24 mouse cellular contexts compared by ENCODE assay signal in genomic region chr3:134295217-134295616, GRCm38 (mm10). TPM values are rescaled to one million over a fixed set of nuclear protein-coding genes. Genes with fewer than 3 reads are reported as not detected.
DNase-seq lines count a peak whose midpoint lies in the region; ATAC-seq and TF ChIP-seq lines count a peak whose summit lies in the region.
"Had no signal": no experiment of that assay in that cellular context is flagged by ENCODE, and none has a peak within 500 bp of the region (broad histone marks: within the 10 kb centered on the region; RNA-seq: fewer than 3 reads in every experiment).

No protein-coding gene starts in this region.

- H3K9ac ChIP-seq in neural tube, embryonic 15.5 days (replicated peaks), result no peak overlapping the region
- H3K9ac ChIP-seq in forebrain, embryonic 14.5 days (ENCODE audit: low read length), result no peak overlapping the region
- H3K9ac ChIP-seq in midbrain, embryonic 11.5 days (ENCODE audit: low read length), result no peak overlapping the region
- no peak overlapping the region for H3K9ac ChIP-seq in midbrain, postnatal 0 days (replicated peaks; ENCODE audit: low read length, poor library complexity, severe bottlenecking)
- H3K9ac ChIP-seq: embryonic facial prominence, embryonic 13.5 days; liver, embryonic 13.5 days; stomach, embryonic 15.5 days had no signal

- H3K27ac ChIP-seq in neural tube, embryonic 15.5 days (replicated peaks), result no peak overlapping the region
- no peak overlapping the region for H3K27ac ChIP-seq in forebrain, embryonic 14.5 days (ENCODE audit: low read depth, low read length)
- no peak overlapping the region; the same call in 1 of the 2 replicates for H3K27ac ChIP-seq in midbrain, embryonic 11.5 days (ENCODE audit: low read depth, low read length)
- H3K27ac ChIP-seq in midbrain, postnatal 0 days (ENCODE audit: low read depth, low read length), result 0 out of 2 replicates have a peak overlapping the region, but pooled peaks have one; percentile 55
- H3K27ac ChIP-seq: embryonic facial prominence, embryonic 13.5 days; gastrocnemius, adult 2 months; heart, embryonic 10.5 days; liver, embryonic 13.5 days; stomach, embryonic 15.5 days had no signal

- H3K4me3 ChIP-seq in neural tube, embryonic 15.5 days (replicated peaks), result no peak overlapping the region
- no peak overlapping the region for H3K4me3 ChIP-seq in forebrain, embryonic 14.5 days (ENCODE audit: low read depth, low read length)
- H3K4me3 ChIP-seq in midbrain, embryonic 11.5 days (ENCODE audit: low read depth, low read length), result no peak overlapping the region
- no peak overlapping the region for H3K4me3 ChIP-seq in midbrain, postnatal 0 days (ENCODE audit: low read depth, low read length)
- H3K4me3 ChIP-seq: embryonic facial prominence, embryonic 13.5 days; erythroblast, embryonic 14.5 days; gastrocnemius, adult 2 months; heart, embryonic 10.5 days; liver, embryonic 13.5 days; stomach, embryonic 15.5 days had no signal

- 49% methylated on average over 6 of the region's 6 CpGs for WGBS in neural tube, embryonic 15.5 days
- 9% methylated on average over 6 of the region's 6 CpGs for WGBS in forebrain, embryonic 14.5 days
- 54% methylated on average over 6 of the region's 6 CpGs for WGBS in midbrain, embryonic 11.5 days
- WGBS in midbrain, postnatal 0 days, result 24% methylated on average over 6 of the region's 6 CpGs

- H3K36me3 ChIP-seq in neural tube, embryonic 15.5 days, result no peaks in the 10 kb centered on the region
- H3K36me3 ChIP-seq in forebrain, embryonic 14.5 days (ENCODE audit: control insufficient read depth, insufficient read depth, low read length), result no peaks in the 10 kb centered on the region
- H3K36me3 ChIP-seq in midbrain, embryonic 11.5 days (ENCODE audit: control insufficient read depth, insufficient read depth, low read length), result no peaks in the 10 kb centered on the region
- H3K36me3 ChIP-seq in midbrain, postnatal 0 days (ENCODE audit: insufficient read depth, low read length), result no peaks in the 10 kb centered on the region
- H3K36me3 ChIP-seq: embryonic facial prominence, embryonic 13.5 days; heart, embryonic 10.5 days; liver, embryonic 13.5 days; stomach, embryonic 15.5 days had no signal

- no peaks in the 10 kb centered on the region for H3K9me3 ChIP-seq in neural tube, embryonic 15.5 days (replicated peaks)
- H3K9me3 ChIP-seq in forebrain, embryonic 14.5 days (replicated peaks; ENCODE audit: control insufficient read depth, low read length), result no peaks in the 10 kb centered on the region
- no peaks in the 10 kb centered on the region for H3K9me3 ChIP-seq in midbrain, embryonic 11.5 days (ENCODE audit: control insufficient read depth, low read length)
- H3K9me3 ChIP-seq in midbrain, postnatal 0 days (ENCODE audit: low read length), result no peaks in the 10 kb centered on the region
- H3K9me3 ChIP-seq: embryonic facial prominence, embryonic 13.5 days; heart, embryonic 10.5 days; liver, embryonic 13.5 days; stomach, embryonic 15.5 days had no signal

- no peak for TF ChIP-seq CTCF in midbrain, postnatal 0 days (IDR thresholded peaks at IDR 0.05)

- no peak for DNase-seq in neural tube, embryonic 10.5 days (ENCODE audit: extremely low spot score, low spot score)
- DNase-seq in forebrain, embryonic 14.5 days (ENCODE audit: low spot score), result peak; percentile 58
- DNase-seq in midbrain, embryonic 11.5 days (ENCODE audit: low spot score, missing footprints), result peak; percentile 82
- DNase-seq in midbrain, postnatal 0 days (ENCODE audit: low spot score), result peak; percentile 13
- no peak for DNase-seq in urinary bladder, postnatal 10 days (ENCODE audit: low spot score)
- DNase-seq in adrenal gland, adult 2 months, result no peak
- DNase-seq in layer of hippocampus, postnatal 10 days (ENCODE audit: low spot score in 2 of 2), result no peak
- DNase-seq: cerebellum, adult 2 months; cerebellum, postnatal 25 days; gastrocnemius, adult 2 months; kidney, postnatal 36 days; liver, embryonic 13.5 days; lung, adult 2 months; lung, postnatal 14 days; thymus, postnatal 36 days had no signal

- ATAC-seq in neural tube, embryonic 15.5 days (ENCODE audit: low FRiP score), result 0 out of 2 replicates have a peak, but pooled peaks have one; percentile 45
- ATAC-seq in forebrain, embryonic 14.5 days, result peak; percentile 68
- no peak for ATAC-seq in midbrain, embryonic 11.5 days (ENCODE audit: low FRiP score)
- no peak for ATAC-seq in midbrain, postnatal 0 days (ENCODE audit: low FRiP score)
- ATAC-seq: intestine, postnatal 0 days had no signal

- no peaks in the 10 kb centered on the region for H3K27me3 ChIP-seq in neural tube, embryonic 15.5 days (replicated peaks)
- H3K27me3 ChIP-seq in forebrain, embryonic 14.5 days (replicated peaks; ENCODE audit: control insufficient read depth, insufficient read depth, low read length), result no peaks in the 10 kb centered on the region
- H3K27me3 ChIP-seq in midbrain, embryonic 11.5 days (ENCODE audit: control insufficient read depth, insufficient read depth, low read length), result no peaks in the 10 kb centered on the region
- no peaks in the 10 kb centered on the region for H3K27me3 ChIP-seq in midbrain, postnatal 0 days (ENCODE audit: insufficient read depth, low read length)
- H3K27me3 ChIP-seq: embryonic facial prominence, embryonic 13.5 days; liver, embryonic 13.5 days; stomach, embryonic 15.5 days had no signal

- H3K4me1 ChIP-seq in neural tube, embryonic 15.5 days, result no peaks in the 10 kb centered on the region
- no peaks in the 10 kb centered on the region for H3K4me1 ChIP-seq in forebrain, embryonic 14.5 days (ENCODE audit: control insufficient read depth, insufficient read depth, low read length)
- H3K4me1 ChIP-seq in midbrain, embryonic 11.5 days (ENCODE audit: control insufficient read depth, insufficient read depth, low read length), result no peaks in the 10 kb centered on the region
- no peaks in the 10 kb centered on the region for H3K4me1 ChIP-seq in midbrain, postnatal 0 days (ENCODE audit: insufficient read depth, low read length)
- H3K4me1 ChIP-seq: embryonic facial prominence, embryonic 13.5 days; heart, embryonic 10.5 days; liver, embryonic 13.5 days; stomach, embryonic 15.5 days had no signal

- H3K4me2 ChIP-seq in neural tube, embryonic 15.5 days, result no peak overlapping the region
- H3K4me2 ChIP-seq in forebrain, embryonic 14.5 days (ENCODE audit: low read length), result no peak overlapping the region
- no peak overlapping the region for H3K4me2 ChIP-seq in midbrain, embryonic 11.5 days
- no peak overlapping the region for H3K4me2 ChIP-seq in midbrain, postnatal 0 days (ENCODE audit: low read depth, low read length, poor library complexity, severe bottlenecking)
- H3K4me2 ChIP-seq: embryonic facial prominence, embryonic 13.5 days; liver, embryonic 13.5 days; stomach, embryonic 15.5 days had no signal

RNA-seq across cellular contexts. Expression of gene Cxxc4, which starts 58.9 kb away (rescaled TPM):
- polyA plus RNA-seq in neural tube, embryonic 15.5 days (2015; fragmentation: Nextera tagmentation; extraction: Ambion mirVana), result 24.1 and 26.5 TPM in 2 replicates
- polyA plus RNA-seq in forebrain, embryonic 14.5 days (2014; fragmentation: Nextera tagmentation; extraction: Ambion mirVana), result 18.2 and 20.5 TPM in 2 replicates
- 35.6 and 37.3 TPM in 2 replicates for polyA plus RNA-seq in midbrain, embryonic 11.5 days (2014; fragmentation: Nextera tagmentation; extraction: Ambion mirVana)
- 55.6 and 64.3 TPM in 2 replicates for total RNA-seq in midbrain, postnatal 0 days (2014; rRNA removed)
- 35.9 and 39.6 TPM in 2 replicates for polyA plus RNA-seq in midbrain, postnatal 0 days (2015; fragmentation: Nextera tagmentation; extraction: Ambion mirVana)
- 1 to 10 TPM; 5.4 to 7.4 TPM for total RNA-seq in adrenal gland, adult 2 months (2021)
- polyA plus RNA-seq in adrenal gland, adult 2 months (2012; rRNA removed), result 2.7 and 3.0 TPM in 2 replicates
- total RNA-seq in layer of hippocampus, postnatal 10 days (2021), result 10 to 100 TPM; 16.2 to 17.4 TPM
- total RNA-seq: hematopoietic stem cell, adult 5-6 weeks; megakaryocyte progenitor cell, adult 5-6 weeks; monocyte, adult 5-6 weeks had no signal

Comparison
In these comparisons a context has a peak if more than half of its experiments do, and no peak if none do; other contexts are left out.
1. ATAC-seq: peak in neural tube, embryonic 15.5 days (single experiment) and forebrain, embryonic 14.5 days (single experiment); none in midbrain, embryonic 11.5 days (single experiment) and midbrain, postnatal 0 days (single experiment).
2. DNase-seq: peak in forebrain, embryonic 14.5 days (single experiment), midbrain, embryonic 11.5 days (single experiment) and midbrain, postnatal 0 days (single experiment); none in neural tube, embryonic 10.5 days (single experiment), urinary bladder, postnatal 10 days (single experiment), adrenal gland, adult 2 months (single experiment) and layer of hippocampus, postnatal 10 days (0 of 2).